Mouse (Mus musculus) liver, adult 2 months (tissue): ENCODE data around the gene Rhoh. TPM values are rescaled to one million over a fixed set of nuclear protein-coding genes. Genes with fewer than 3 reads are reported as not detected.

ENCODE experiments used
- DNase-seq: peaks from one replicate; pipeline ENCODE4 v3.0.0-alpha.2; 2011; ENCODE audit warnings: low read depth, low spot score; ENCODE audit errors: extremely low read depth
- H3K27ac ChIP-seq: fragments of 200-500 bp; replicated peaks from 2 replicates; pipeline ENCODE4 v1.5.1; 2012; ENCODE audit warnings: low read depth, mild to moderate bottlenecking, control low read depth, inconsistent platforms, low read length; ENCODE audit not compliant: insufficient read depth
- H3K27me3 ChIP-seq: fragments of 200-500 bp; 2 replicates; pipeline ENCODE4 v1.6.1; 2012; ENCODE audit warnings: mild to moderate bottlenecking, moderate library complexity, low read length, inconsistent platforms; ENCODE audit not compliant: control insufficient read depth, insufficient read depth
- H3K36me3 ChIP-seq: fragments of 200-500 bp; 2 replicates; pipeline ENCODE4 v1.6.1; 2012; ENCODE audit warnings: low read length, inconsistent platforms; ENCODE audit not compliant: control insufficient read depth, insufficient read depth
- H3K4me1 ChIP-seq: fragments of 200-500 bp; 2 replicates; pipeline ENCODE4 v1.6.1; 2011; ENCODE audit warnings: low read length; ENCODE audit not compliant: control insufficient read depth, insufficient read depth
- H3K4me3 ChIP-seq: fragments of 200-500 bp; 2 replicates; pipeline ENCODE4 v1.5.1; 2011; ENCODE audit warnings: low read depth, mild to moderate bottlenecking, control low read depth, low read length, moderate library complexity; ENCODE audit not compliant: insufficient read depth
- H3K79me2 ChIP-seq: fragments of 200-500 bp; 2 replicates; pipeline ENCODE4 v1.6.1; 2012; ENCODE audit warnings: inconsistent platforms, mild to moderate bottlenecking, low read length, moderate library complexity; ENCODE audit not compliant: control insufficient read depth, insufficient read depth
- H3K9ac ChIP-seq: fragments of 200-500 bp; 2 replicates; pipeline ENCODE4 v1.6.1; 2012; ENCODE audit warnings: low read depth, mild to moderate bottlenecking, control low read depth, inconsistent platforms, low read length
- CTCF ChIP-seq: fragments of 200-500 bp; IDR thresholded peaks from 2 replicates; pipeline ENCODE4 v1.5.1; 2011; ENCODE audit warnings: low read depth, low read length, control low read depth
- POLR2A ChIP-seq: fragments of 200-500 bp; IDR thresholded peaks from 2 replicates; pipeline ENCODE4 v1.6.1; 2011; ENCODE audit warnings: low read length, control low read depth; ENCODE audit not compliant: insufficient read depth; ENCODE audit errors: extremely low read depth
- WGBS: fragments of 180-500 bp; shearing (Covaris S2); methylation state at CpG from one replicate; pipeline ENCODE4 v1.1.7; 2018; 5-methylcytosine and 5-hydroxymethylcytosine counted together
- polyA plus RNA-seq: library from polyadenylated mRNA; depleted of rRNA; stranded (reverse); fragments of >200 nt; gene quantifications from 2 replicates; pipeline ENCODE4 v1.2.3, GENCODE M21; 2012
- total RNA-seq: library from RNA; depleted of rRNA; stranded (reverse); fragments of >200 nt; gene quantifications from 2 replicates; pipeline ENCODE4 v1.2.3, GENCODE M21; 2014

The Rhoh gene
- total and polyA plus RNA-seq, 2 experiments, result 0.22 to 1.2 TPM

DNA sequence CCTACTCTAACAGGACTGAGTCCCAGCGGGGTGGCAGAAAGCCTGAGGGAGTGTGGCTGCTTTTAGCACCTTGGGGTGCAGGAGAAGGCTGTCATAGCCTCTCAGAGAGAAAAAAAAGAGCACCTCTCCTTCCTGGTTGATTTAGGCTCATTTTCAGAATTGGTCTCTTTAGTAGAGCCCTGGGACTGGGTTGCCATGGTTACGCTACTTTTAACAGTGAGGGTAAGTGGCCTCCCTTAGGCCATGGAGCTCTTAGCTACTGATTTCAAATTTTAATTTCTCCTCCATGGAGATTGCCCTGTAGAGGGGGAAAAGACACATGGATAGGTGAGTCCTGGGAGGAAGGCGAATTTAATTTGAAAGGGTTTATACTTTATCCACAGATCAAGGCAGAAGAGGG, 57.6 kb downstream of the Rhoh start:
- H3K27ac ChIP-seq, result no peak overlapping the region
- 89% methylated on average over 3 of the region's 3 CpGs for WGBS
- no peak overlapping the region for H3K4me3 ChIP-seq
- no peaks in the 10 kb centered on the region for H3K36me3 ChIP-seq
- no peak for DNase-seq
- TF ChIP-seq CTCF (no peak), POLR2A (no peak)
- no peaks in the 10 kb centered on the region for H3K27me3 ChIP-seq
- H3K79me2 ChIP-seq, result no peaks in the 10 kb centered on the region
- H3K4me1 ChIP-seq, result no peaks in the 10 kb centered on the region
- H3K9ac ChIP-seq, result no peak overlapping the region

DNA sequence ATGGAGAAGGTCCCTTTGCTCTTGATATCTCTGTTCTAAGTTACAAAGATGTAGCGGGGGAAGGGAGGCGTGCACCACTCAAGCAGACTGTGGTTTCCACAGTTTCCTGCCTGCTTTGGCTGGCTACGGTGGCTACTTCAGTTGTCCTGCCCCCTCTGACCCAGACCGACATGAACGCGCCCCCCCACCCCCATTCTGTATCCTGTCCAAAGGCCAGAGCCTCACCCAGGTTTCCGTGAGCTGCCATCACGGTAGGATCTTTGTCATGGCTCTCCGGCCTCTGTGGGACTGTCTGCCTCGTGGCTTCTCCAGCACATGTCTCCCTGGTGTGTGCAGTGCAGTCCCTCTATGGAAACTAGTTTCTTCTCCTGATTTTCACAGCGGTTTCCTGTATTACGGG, 58.3 kb downstream of the Rhoh start:
- Histone ChIP-seq H3K36me3 (no peaks in the 10 kb centered on the region), H3K27ac (no peak overlapping the region), H3K9ac (no peak overlapping the region), H3K79me2 (no peaks in the 10 kb centered on the region), H3K27me3 (no peaks in the 10 kb centered on the region), H3K4me1 (no peaks in the 10 kb centered on the region), H3K4me3 (no peak overlapping the region)
- TF ChIP-seq POLR2A (no peak), CTCF (no peak)
- WGBS, result 73% methylated on average over 12 of the region's 12 CpGs
- DNase-seq, result no peak

DNA sequence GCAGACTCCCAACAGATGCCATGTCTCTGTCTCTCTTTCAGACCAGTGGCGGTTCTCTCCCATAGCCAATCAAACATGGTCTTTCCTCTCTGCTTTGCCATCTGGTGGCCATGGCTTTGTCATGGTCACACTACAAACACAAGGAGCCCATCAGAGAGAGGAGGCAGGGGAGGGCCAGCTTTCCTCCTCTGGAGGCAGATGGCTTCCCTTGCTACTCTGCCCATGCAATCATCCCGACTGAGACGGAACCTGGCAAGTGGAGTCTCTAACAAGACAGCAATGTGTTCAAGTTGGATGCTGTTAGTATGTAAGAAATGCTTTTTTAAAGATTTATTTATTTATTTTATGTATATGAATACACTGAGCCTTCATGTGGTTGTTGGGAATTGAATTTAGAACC, 58.9 kb downstream of the Rhoh start:
- TF ChIP-seq POLR2A (no peak), CTCF (no peak)
- Histone ChIP-seq H3K36me3 (no peaks in the 10 kb centered on the region), H3K9ac (no peak overlapping the region), H3K27ac (no peak overlapping the region), H3K4me1 (no peaks in the 10 kb centered on the region), H3K79me2 (no peaks in the 10 kb centered on the region), H3K4me3 (no peak overlapping the region), H3K27me3 (no peaks in the 10 kb centered on the region)
- 94% methylated on average over 3 of the region's 3 CpGs for WGBS
- DNase-seq, result no peak

DNA sequence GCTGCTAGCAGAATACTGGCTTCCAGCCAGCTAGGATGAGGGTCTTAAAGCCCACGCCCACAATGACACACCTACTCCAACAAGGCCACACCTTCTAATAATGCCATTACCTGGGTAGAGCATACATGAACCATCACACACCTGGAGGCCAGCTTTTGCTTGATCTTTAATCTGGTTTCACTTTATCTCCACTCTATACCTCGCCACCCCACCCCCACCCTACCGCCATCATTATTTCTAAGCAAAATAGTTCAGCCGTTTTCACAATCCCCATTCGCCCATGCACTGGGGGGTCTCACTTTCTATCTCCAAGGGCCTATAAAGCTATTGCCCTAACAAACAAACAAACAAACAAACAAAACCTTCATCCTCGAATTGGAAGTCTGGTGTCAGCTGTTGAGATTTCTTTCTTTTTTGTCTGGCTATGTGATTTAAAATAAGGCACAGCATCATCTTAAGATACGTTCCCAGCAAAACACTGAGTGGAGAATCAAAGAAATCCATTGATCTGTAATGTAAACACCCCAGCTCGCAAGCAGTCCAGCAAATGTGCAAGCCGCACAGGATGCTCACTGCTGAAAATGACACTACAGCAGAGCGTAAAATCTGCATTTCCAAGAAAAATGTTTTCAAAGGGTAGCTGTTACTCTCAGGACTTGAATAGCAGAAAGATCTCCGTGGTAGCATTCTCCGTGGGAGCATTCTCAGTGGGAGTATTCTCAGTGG, 59.9 kb downstream of the Rhoh start:
- Histone ChIP-seq H3K36me3 (no peaks in the 10 kb centered on the region), H3K4me1 (no peaks in the 10 kb centered on the region), H3K27me3 (no peaks in the 10 kb centered on the region), H3K4me3 (no peak overlapping the region), H3K9ac (no peak overlapping the region), H3K79me2 (no peaks in the 10 kb centered on the region), H3K27ac (no peak overlapping the region)
- 70% methylated on average over 12 of the region's 12 CpGs for WGBS
- TF ChIP-seq POLR2A (no peak), CTCF (no peak)
- no peak for DNase-seq

DNA sequence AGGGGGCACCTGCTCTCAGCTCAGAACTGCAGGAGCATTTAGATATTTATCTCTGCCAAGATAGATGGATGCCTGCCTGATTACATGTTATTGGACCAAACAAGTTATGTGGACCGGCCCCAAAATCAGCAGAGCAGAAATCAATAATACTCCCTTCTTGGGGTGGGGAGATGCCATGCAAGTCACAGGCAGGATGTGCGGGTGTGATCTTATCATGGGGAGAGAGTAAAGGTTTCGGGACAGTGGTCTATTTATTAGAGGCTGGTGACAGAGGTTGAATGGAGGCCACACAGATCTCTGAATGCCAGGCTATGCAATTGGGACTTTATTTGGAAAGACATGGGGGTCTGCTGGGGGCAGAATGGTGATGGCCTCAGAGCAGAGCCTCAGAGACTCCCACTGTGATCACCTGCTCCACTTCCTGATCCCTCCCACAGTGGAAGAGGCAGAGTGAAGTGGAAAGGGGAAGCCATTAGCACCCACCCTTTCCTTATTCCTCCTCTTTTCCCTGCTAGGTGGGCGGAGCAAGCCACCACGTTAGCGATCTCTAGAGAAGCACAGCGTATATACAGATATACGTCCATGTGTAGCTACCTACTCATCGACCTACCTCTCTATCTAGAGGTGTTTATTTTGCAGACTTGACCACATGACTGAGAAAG, 60.6 kb downstream of the Rhoh start:
- Histone ChIP-seq H3K4me3 (no peak overlapping the region), H3K27me3 (no peaks in the 10 kb centered on the region), H3K79me2 (no peaks in the 10 kb centered on the region), H3K36me3 (no peaks in the 10 kb centered on the region), H3K4me1 (no peaks in the 10 kb centered on the region), H3K9ac (no peak overlapping the region), H3K27ac (no peak overlapping the region)
- 66% methylated on average over 9 of the region's 9 CpGs for WGBS
- TF ChIP-seq CTCF (no peak), POLR2A (no peak)
- DNase-seq, result no peak

DNA sequence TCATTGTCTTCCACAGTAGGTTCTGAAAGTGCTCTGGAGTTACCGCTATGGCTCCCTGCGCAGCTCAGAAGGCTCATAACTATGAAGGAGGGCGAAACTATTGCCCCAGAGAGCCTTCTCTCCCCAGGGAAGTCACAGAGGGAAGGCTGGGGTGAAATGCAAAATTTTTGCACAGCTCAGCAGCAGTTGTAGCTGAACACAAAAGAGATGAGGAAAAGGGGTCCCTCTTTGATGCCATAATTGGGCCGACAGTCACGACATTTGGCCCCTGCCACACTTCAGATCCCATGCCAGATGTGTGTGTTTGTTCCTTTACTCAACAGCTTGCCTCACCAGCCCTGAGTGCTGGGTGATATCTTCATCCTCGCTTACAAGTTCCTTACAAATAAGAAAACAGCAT, 65.7 kb downstream of the Rhoh start:
- TF ChIP-seq CTCF, result no peak
- no peak for TF ChIP-seq POLR2A
- Histone ChIP-seq H3K27ac (no peak overlapping the region), H3K4me3 (no peak overlapping the region)

More for the DNA sequence above, 65.7 kb downstream of the Rhoh start:
- Histone ChIP-seq H3K27me3 (no peaks in the 10 kb centered on the region), H3K36me3 (no peaks in the 10 kb centered on the region), H3K79me2 (no peaks in the 10 kb centered on the region), H3K9ac (no peak overlapping the region), H3K4me1 (no peaks in the 10 kb centered on the region)
- 85% methylated on average over 6 of the region's 6 CpGs for WGBS
- no peak for DNase-seq
